Mouse (Mus musculus) layer of hippocampus, adult 8-10 months (tissue): ENCODE results near the gene Ctla4. TPM values are rescaled to one million over a fixed set of nuclear protein-coding genes. Genes with fewer than 3 reads are reported as not detected.
A peak's percentile ranks its signal among the peaks of the same experiment; 100 is the strongest.

Experiments
- DNase-seq, 2 experiments: peaks; one replicate each; pipeline ENCODE4 v3.0.0; 2022; ENCODE audit warnings: low spot score in 2 of 2
- total RNA-seq, 4 experiments: library from RNA; stranded (reverse); gene quantifications; 2 replicates each; pipeline ENCODE4 v1.2.4; 2022

Ctla4 gene
- total RNA-seq, 4 experiments from 2014 or later, result not detected

DNA sequence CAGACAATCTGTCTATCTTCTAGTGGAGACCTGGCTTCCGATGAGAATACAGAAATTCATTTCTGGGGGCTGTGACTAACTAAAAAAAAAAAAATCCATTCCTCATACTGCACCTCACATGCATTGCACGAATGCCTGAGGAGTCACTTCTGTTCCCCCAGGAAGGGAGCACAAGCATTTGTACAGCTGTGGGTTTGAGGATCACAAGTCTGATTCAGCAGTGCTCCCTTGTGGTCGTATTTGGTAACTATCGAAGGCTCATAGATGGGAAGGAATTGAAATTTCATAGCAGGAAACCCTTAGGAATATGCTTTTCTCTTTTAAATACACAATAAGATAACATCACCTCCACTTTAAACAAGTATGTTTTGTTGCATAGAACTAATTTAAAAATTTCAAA lies 74.3 kb downstream of the Ctla4 start:
- peak in 1 of 2 experiments; percentile 57 for DNase-seq

DNA sequence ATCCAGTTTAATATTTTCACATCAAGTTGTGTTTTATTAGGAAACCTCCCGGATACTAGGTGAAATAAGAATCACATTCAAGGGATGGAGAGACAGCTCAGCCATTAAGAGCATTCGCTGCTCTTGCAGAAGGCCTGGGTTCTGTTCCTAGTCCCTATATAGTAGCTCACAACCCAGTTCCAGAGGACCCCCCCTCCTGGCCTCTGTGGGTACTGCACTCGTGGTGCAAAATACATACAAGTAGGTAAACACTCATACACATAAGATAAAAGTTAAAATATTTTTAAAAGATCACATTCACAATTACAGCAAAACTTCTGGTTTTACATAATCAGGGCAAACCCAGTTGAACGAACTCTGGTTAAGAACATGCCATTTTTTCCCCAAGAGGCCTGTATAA lies 75.3 kb downstream of the Ctla4 start:
- no peak for DNase-seq

Other genes starting within 250 kb of the Ctla4 start
- gene Cd28, start 170.2 kb upstream of the Ctla4 start, total RNA-seq, result under 1 TPM in 3 of 4 experiments, not detected in 1; 0.27 to 0.47 (median 0.36) TPM
- gene Icos, start 90.9 kb downstream of the Ctla4 start, total RNA-seq, result under 1 TPM in 2 of 4 experiments, not detected in 2; 0.11 to 0.32 TPM